Mouse (Mus musculus) regulatory T cell (primary cell): ENCODE measurements around the gene Car10.

ENCODE experiments used
- in situ Hi-C: fragments of 300-600 bp; cut with MboI, MseI; formaldehyde crosslinking; loops from one replicate; pipeline ENCODE4 v1.15.1; 2025; ENCODE audit warnings: high pct_unique_total_duplicates

Car10 gene

DNA sequence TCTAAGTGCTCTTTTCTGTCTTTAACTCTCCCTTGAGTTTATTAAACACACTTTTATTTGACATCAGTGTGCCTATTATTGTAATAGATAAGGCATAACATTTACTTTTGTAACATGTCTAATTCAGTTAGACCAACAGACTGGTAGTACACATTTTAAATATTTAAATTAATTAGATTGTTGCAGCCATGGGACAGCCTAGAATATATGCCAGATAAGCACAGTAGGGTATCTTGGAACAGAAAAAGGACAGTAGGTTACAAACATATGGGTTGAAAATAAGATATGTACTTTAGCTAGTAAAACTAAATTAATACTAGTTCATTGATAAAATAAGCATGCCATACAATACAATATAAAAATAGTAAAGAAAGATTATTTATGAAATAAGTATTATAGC is 74.6 kb downstream of the Car10 start:
- in situ Hi-C loops: no loop called here

DNA sequence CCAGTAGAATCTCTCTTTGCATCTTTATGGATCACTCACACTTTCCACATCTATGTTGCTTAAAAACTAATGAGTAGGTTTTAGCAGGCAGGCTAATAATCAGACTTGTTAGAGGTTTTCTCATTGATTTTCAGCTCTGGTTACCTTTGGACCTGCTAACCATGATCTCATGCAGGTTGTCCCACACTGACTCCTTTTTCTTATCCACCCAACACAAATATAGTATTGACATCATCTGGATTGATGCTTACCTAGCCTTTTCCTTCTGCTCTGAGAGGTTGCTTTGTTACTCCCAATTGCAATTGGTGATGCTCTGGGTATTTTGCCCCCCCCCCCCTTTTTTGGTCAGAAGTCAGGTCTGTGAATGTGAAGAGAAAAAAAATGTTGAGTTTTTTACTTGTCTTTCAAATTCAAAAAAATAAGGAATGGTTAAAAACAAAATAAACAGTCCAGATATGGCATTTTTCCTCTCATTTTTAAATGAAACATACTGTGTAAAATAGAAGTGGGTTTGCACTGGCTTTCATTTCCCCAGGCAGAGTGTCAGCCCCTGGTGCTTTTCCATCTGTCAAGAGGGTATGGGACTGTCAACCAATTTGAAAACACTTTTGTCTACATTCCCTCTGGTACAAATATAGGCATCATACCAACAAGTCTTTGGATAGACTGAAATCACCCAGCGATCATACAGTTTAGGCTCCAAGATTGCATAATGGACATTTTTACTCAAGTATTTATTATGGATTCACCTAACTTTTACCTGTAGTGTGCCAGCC is 75.9 kb downstream of the Car10 start:
- in situ Hi-C loops: no loop called here

DNA sequence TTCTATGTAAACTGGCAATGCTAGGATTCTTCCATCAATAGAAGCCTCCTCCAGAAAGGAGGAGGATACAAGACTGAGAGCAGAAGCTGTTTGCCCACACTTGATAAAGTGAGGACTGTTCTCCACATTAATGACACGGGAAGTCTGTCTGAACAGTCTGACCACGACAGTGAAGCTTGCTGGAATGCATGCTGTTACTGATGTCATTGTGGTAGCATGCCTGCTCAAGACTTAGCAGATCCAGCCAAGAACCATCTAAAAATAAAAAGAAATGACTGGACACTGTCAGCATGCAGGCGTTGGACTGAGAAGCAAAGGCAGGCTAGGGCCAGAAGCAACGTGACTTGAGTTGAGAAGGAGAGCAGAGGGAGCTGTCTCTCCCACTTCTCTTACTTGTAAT is 87.6 kb downstream of the Car10 start:
- in situ Hi-C loops: no loop called here

DNA sequence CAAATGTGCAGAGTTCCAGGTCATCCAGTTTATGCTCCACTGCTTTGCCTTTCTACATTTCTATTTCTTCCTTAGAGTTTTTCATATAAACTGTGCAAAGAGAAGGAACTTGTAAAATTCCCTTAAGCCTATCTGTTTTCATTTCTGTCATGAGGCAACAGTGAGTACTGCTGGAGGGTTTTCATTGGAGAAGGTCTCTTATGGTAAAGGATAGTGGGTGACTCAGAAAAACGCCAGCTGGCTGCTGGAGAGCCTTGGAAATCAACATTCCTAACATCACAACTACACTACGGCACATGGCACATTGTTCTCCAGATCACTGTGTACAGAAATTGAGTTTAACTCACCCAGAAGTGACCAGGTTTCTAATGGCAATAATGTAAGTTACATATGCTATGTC is 88.3 kb downstream of the Car10 start:
- in situ Hi-C loops: no loop called here

DNA sequence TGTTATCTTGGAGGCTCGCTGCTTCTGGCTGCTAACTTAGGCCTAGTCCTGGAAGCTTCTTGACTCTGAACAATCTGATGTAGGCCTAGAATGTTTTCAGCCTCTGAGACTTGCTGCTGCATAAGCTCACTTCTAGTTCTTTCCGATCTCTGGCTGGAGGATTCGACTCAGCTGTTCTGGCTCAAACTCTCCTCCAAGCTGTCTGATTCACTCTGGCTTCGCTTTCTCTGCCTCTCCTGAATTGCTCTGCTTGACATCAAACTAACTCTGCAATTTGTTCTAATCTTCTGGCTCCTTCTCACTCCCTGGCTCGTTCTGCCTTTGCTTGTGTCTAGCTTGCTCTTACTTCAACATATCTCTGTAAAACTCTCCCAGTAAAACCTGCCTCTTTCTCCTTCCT is 90.8 kb downstream of the Car10 start:
- in situ Hi-C loops: no loop called here

DNA sequence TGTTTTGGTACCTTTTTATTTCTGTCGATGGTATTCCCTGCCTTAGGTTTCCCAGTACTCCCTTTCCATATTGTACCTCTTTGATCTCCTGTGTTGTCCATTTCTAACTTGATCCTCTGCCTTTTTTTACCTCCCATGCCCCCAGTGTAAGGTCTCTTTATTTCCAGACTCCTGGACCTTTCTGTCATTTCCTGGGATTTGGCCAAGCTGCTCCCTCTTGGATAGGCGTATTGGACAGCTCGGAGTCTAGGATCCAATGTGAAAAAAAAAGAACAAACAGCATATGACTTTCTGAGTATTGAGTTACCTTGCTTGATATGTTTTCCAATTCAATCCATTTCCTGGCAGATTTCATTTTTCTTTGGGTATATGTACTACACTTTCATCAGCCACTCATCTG is 102.2 kb downstream of the Car10 start:
- in situ Hi-C loops: no loop called here

DNA sequence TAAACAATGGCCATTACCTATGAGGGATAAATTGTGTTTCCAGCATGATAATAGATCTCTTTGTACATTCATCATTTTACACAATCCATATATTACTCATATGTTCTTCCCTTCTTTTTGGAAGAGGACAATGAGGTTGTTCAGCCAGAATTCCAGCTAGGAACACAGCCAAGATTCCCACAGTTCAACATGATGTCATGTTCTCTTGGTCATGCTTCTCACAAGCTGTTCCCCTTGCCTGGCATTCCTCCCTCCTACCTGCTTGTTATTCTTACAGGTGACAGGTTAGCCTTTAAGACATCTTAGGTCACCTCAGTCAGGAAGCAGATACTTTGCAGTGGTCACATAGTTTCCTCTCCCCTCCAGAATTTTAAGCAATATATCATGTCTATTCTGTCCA is 119.6 kb downstream of the Car10 start:
- in situ Hi-C loops: no loop called here

DNA sequence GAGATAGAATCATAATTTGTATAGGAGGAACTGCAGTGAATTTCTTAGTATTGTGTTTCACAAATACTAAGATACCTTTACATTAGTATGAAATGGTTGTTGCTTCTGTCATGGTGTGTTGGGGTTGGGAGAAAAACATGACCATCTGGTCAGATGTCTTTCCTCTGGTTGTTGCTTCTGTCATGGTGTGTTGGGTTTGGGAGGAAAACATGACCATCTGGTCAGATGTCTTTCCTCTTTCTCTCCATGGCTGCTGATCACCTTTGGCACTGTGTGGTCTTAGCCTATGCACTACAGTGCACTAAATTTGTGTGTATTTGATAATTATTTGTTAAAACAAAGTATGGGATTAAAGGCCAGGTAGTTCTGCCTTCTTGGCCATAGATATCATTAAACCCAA is 132.2 kb downstream of the Car10 start:
- in situ Hi-C loops: no loop called here

DNA sequence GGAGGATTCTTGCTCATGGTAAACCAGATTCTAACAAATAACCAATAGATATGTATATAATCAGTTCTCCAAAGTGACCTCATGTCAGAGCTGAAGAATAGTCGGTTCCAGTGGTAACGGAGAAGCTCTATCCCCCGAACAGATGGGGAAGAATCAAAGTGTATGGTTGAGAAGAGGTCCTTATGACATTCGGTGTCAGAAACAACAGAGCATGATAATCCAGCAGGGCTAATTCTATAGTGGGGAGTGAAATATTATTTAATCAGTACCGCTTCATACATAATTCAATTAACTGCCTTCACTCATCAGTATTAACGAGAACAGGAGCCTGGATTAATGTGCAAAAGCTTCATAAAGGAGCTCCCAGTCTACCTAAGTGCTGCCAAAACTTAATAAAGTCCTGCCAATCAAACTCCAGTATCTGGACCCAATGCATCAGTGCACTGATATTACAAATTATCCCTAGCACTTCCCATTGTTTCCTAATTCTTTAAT is 152.0 kb downstream of the Car10 start:
- in situ Hi-C loops: no loop called here

DNA sequence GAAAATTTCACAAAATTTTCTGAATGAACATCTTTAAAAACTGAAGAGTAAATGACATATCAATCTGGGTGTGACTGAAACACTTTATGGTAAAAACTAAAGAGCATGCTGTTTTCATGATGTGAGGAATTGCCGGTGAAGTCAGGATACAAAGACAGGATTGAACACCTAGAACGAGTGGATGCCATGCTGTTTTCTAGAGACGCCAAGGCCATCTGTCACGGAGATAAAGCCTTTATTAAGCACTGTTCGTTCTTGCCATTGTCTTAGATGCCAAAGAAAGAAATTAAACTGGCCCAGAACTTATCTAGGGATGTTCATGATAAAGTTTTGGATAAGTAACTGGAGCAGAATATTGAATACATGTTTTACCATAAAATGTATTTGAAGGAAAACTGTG is 153.9 kb downstream of the Car10 start:
- in situ Hi-C loops: no loop called here

DNA sequence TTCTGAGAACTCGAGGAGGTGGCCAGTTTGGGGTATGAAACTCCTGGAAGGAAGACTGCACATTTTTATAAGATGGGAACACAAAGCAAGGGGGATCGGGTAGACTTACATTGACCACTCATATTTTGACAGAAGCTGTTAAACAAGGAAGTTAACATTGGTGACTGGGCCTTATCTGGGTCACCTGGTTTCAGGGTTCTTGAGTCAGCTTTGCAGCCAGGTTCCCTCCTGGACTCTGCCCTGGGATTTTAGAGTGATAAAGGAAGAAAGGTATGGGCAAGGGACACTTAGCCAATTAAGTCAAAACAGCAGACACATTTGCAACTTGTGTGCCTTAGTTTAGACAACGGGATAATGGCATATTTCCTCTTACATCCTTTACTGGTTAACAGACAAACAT is 166.2 kb downstream of the Car10 start:
- in situ Hi-C loops: no loop called here

DNA sequence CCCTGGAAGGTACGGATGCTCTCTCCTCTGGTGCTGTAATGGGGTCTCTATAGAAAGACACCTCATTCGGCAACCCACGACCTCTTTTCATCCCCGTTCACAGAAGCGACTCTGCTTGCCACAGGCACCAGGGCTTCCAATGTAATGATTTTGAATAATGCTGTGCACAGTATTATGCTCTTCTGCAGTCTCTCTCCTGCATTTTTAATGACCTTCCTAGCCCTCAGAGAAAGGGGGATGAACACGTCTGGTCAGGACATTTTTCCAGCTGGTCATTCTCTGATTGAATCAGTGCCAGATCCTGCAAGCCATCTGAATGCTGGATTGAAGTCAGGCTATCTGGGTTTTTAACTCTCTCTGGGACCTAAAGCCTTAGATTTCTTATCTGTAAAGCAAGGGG is 174.2 kb downstream of the Car10 start:
- in situ Hi-C loops: no loop called here

DNA sequence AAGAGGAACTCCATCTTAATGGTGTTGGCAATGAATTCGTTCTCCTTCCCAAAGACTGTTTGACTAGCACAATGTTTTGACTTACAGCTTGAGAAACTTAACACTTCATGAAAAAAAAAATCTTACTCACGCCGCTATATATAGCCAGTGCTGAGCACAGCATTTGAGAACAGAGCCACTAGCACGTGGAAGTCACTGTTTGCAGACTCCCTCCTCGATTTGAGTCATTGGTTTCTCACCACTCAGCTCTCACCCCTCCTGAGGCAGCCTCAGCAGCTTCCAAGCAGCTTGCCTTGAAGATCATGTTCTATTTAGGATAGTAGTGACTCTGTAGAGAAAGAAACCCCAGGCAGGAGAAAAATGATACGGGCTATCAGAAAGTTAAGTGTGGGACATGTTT is 176.1 kb downstream of the Car10 start:
- in situ Hi-C loops: no loop called here

DNA sequence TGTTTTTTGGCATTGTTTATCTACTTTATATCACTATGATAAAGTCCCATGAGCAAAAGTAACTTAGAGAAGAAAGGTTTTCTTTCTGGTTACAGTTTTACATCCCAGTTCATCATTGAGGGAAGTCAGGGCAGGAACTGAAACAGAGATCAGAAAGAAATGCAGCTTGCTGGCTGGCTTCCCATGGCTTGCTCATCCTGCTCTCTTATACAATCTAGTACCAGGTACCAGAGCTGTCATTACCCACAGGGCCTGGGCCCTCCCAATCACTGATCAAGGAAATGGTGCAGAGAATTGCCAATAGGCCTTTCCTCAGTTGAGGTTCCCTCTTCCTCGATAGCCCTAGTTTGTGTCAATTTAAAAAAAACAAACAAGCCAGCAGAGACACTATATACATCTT is 195.8 kb downstream of the Car10 start:
- in situ Hi-C loops: no loop called here

DNA sequence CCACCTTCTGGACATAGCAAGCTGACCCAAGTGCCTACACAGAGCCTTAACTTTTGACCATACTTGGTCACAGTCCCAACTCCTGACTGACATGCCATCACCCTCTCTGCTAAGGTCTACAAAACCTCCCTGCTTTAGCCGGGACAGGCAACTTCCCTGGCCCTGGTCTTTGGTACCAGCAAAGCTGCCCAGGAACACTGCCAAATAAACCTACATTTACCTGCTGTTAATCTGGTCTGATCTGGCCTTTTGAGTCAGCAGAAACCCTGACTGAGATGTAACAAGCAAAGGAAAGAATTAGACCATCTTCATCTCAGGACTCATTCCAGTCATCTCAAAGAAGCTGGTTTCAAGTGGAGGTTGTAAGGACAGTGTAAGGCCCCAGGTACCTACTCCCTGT is 212.2 kb downstream of the Car10 start:
- in situ Hi-C loops: no loop called here

DNA sequence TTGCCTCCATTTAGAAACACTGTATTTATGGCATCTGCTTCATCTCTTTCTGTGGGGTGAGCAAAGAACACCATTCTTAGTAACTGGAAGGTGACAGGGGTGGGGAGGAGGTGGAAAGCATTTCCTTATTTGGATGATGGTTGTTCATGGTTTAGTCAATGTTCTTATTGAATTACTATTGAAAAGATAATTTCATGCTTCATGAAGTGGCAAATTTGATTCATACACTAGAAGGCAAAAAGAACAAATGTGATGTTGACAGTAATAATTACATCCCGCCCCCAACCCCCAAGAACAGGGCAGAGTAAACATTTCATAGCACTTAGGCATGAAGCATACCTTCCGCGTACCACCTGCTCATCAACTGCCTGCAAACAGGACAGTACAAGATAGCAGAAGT is 239.9 kb downstream of the Car10 start:
- in situ Hi-C loops: no loop called here

DNA sequence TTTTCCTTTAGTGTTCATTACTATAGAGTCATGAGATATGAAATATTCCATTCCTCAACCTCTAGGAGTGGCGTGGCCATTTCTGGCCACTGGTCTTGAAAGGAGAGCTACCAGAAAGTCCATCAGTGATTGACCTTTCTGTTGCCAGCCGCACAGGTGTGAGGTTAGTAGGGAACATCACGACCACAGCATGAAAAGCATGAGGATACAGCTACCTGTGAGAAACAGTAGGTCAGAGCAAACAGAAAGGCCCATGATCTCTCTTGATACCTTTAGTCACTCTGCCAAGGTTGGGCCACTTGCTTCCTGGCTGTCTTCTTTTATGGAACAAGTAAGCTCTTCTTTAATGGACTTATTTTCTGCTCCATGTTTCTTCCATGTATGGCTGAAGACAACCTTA is 246.1 kb downstream of the Car10 start:
- in situ Hi-C loops: no loop called here

DNA sequence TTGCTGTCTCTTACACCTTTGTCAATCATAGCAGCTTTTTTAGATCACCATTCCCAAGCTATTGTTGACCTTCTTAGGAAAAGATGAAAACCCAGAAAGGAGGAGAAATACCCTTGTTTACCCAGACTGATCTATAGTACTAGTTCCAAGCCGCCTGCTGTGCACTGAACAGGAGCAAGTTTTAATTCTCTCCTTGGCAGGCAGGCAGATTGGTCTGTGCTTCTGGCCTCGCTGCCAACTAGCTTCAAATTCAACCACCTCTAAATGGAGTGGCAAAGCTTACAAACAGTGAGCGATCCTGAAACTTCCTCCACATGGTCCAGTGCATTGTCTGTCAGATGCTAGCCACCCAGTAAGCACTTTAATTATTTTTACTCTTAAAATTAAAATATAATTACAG is 247.0 kb downstream of the Car10 start:
- in situ Hi-C loops: loop anchor here (5.0 kb wide), 1 partner anchor 103 kb away; no protein-coding TSS in a partner anchor

DNA sequence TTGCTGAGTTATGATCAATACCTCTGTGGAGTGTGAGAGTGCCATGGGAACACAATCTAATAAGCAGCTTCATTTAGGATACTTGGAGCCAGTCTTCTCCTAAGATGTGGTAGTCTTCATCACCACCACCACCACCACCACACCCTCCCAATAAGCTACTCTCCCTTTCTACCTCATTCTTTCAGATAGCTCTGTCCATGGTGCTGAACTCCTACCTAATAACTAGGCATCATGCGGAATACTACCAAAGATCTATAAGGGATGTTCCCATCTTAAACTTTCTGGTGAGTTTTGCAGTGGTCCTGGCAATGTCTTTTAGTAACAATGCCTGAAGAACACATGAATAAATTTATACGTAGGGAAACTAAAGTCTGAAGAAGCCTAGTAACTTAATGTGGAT is 263.7 kb downstream of the Car10 start:
- in situ Hi-C loops: no loop called here

DNA sequence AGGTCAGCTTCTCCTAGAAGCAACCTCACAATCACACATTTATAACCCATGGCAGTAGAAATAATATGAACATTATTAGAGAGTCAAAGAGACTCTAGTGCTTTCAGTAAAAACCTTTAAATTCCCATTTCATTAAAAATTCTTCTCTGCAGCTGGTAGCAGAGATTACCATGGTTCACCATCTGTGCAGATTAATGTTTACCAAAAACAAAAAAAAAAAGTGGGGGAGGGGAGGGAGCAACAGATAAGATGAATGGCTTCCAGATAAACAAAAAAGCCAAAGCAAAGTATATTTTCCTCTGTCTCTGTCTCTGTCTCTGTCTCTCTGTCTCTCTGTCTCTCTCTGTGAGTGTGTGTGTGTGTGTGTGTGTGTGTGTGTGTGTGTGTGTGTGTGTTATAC is 266.3 kb downstream of the Car10 start:
- in situ Hi-C loops: no loop called here

DNA sequence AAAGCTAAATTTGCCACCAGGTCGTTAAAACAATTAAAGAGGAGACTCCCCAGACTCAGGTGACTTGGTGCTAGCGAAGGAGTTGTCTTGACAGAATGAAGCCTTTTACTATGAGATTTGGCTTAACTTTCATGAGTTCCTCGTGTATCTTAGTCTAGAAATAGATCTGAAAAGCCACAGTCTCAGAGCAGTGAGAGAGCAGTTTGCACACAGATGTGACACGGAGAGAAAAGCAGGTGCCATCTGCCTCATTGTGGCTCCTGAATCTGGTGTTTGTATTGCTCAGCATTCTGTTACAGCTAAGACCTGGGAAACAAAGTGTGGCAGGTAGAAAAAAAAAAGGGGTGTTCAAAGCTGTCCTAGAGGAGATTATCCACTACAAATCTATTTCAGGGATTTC is 269.4 kb downstream of the Car10 start:
- in situ Hi-C loops: no loop called here

DNA sequence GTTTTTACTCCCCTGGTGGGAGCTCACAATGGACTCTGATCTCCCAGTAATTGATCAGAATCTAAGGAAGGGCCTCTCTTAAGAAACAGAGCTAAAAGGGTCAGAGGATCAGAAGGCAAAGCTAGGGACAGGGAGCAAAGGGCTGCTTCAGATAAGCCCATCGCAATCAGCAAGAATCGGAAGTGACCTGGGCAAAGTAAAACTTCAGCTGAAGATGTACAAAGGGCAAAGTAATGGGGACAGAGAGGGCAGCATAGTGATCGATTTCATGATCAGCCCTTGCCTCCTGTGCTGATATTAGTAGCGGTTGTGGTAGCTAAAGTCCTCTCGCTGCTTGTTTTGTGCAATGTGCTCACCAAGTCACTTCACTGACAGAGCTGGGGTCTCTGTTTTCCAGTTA is 269.9 kb downstream of the Car10 start:
- in situ Hi-C loops: no loop called here

DNA sequence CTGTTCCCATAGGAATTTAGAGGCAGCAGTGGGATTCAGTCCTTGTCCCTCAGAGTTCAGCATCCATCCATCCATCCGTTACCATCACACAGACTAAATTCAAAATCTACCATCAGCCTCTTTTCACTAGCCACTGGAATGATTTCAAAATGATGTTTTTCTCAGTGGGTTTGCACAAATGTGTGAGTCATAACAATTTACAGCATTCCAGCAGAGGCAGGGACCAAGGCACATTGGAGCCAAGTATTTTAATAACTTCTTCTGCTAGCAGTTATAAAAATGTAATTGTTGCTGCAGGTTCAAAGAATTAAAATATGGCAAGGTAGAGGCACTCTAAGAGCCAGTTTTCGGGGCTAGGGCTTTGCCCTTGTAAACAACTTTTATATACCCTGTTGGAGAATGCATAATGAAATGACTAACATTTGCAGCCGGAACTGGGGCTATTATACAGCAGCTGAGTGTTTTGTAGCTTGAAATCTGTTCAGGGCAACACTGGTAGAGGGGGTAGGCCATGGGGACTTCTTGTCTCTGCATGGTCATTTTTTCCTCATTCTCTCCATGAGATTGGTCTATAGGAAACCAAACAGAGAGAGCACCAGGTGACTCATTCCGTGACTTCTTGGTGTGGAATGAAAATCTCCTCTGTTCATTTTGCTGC is 276.0 kb downstream of the Car10 start:
- in situ Hi-C loops: no loop called here
